Mouse (Mus musculus) midbrain, embryonic 10.5 days (tissue): ENCODE measurements around the gene Pou3f3. TPM values are rescaled to one million over a fixed set of nuclear protein-coding genes. Genes with fewer than 3 reads are reported as not detected.

Experiments
- DNase-seq: peaks from one replicate; pipeline ENCODE4 v3.0.0-alpha.2; 2017; ENCODE audit warnings: low spot score
- H3K27ac ChIP-seq: fragments of 300-500 bp; sonication (generic); replicated peaks from 2 replicates; pipeline ENCODE4 v1.5.1; 2016; ENCODE audit warnings: mild to moderate bottlenecking
- H3K27me3 ChIP-seq: fragments of 300-500 bp; sonication (generic); 2 replicates; pipeline ENCODE4 v1.6.1; 2016; ENCODE audit warnings: low read depth, mild to moderate bottlenecking; ENCODE audit not compliant: poor library complexity, severe bottlenecking
- H3K36me3 ChIP-seq: fragments of 300-500 bp; sonication (generic); 2 replicates; pipeline ENCODE4 v1.6.1; 2016; ENCODE audit warnings: mild to moderate bottlenecking, moderate library complexity
- H3K4me1 ChIP-seq: fragments of 300-500 bp; sonication (generic); 2 replicates; pipeline ENCODE4 v1.6.1; 2016
- H3K4me3 ChIP-seq: fragments of 300-500 bp; sonication (generic); 2 replicates; pipeline ENCODE4 v1.5.1; 2016; ENCODE audit warnings: mild to moderate bottlenecking, moderate library complexity
- H3K9me3 ChIP-seq: fragments of 300-500 bp; sonication (generic); replicated peaks from 2 replicates; pipeline ENCODE4 v1.6.1; 2016; ENCODE audit warnings: mild to moderate bottlenecking
- WGBS: fragments of 180-500 bp; shearing (Covaris S2); methylation state at CpG from one replicate; pipeline ENCODE4 v1.1.7; 2016; 5-methylcytosine and 5-hydroxymethylcytosine counted together
- polyA plus RNA-seq: library from polyadenylated mRNA; unstranded; fragments of >200 nt; fragmentation: Nextera tagmentation; extraction: Ambion mirVana; gene quantifications from 2 replicates; pipeline ENCODE4 v1.2.1, GENCODE M21; 2016

The Pou3f3 gene
- polyA plus RNA-seq, 1 experiment from 2014 or later, result 18.2 TPM

- no peaks in the 10 kb centered on the region for H3K36me3 ChIP-seq
- no peaks in the 10 kb centered on the region for H3K9me3 ChIP-seq
- H3K27me3 ChIP-seq, result peaks cover 35% of the 10 kb centered on the region
- 24% methylated on average over 5 of the region's 5 CpGs for WGBS
- H3K4me1 ChIP-seq, result peaks cover 18% of the 10 kb centered on the region
- no peak overlapping the region for H3K4me3 ChIP-seq
- H3K27ac ChIP-seq, result peak overlapping the region; percentile 34; the same call in 1 of the 2 replicates
- no peak for DNase-seq
These were observed 23.0 kb downstream of the Pou3f3 start for GRCm38 (mm10) chr1:42718549-42718948.

GRCm38 (mm10) chr1:42721353-42721752 is 25.8 kb downstream of the Pou3f3 start:
- DNase-seq, result no peak
- Histone ChIP-seq H3K9me3 (no peaks in the 10 kb centered on the region), H3K4me3 (no peak overlapping the region), H3K36me3 (no peaks in the 10 kb centered on the region), H3K27ac (no peak overlapping the region), H3K27me3 (peaks cover 18% of the 10 kb centered on the region), H3K4me1 (peaks cover 6% of the 10 kb centered on the region)
- WGBS, result 84% methylated on average over 5 of the region's 5 CpGs

- Histone ChIP-seq H3K27ac (no peak overlapping the region), H3K27me3 (peaks cover 10% of the 10 kb centered on the region; the same call in 1 of the 2 replicates), H3K4me3 (no peak overlapping the region), H3K4me1 (peaks cover under 1% of the 10 kb centered on the region; the same call in 1 of the 2 replicates), H3K9me3 (no peaks in the 10 kb centered on the region), H3K36me3 (no peaks in the 10 kb centered on the region)
- WGBS, result 89% methylated on average over 1 of the region's 1 CpGs
- DNase-seq, result no peak
These were observed 28.3 kb downstream of the Pou3f3 start for GRCm38 (mm10) chr1:42723769-42724300.

- Histone ChIP-seq H3K27me3 (no peaks in the 10 kb centered on the region), H3K9me3 (no peaks in the 10 kb centered on the region), H3K4me3 (no peak overlapping the region), H3K36me3 (no peaks in the 10 kb centered on the region), H3K27ac (no peak overlapping the region), H3K4me1 (no peaks in the 10 kb centered on the region)
- 89% methylated on average over 2 of the region's 2 CpGs for WGBS
- no peak for DNase-seq
These were observed 29.3 kb downstream of the Pou3f3 start for GRCm38 (mm10) chr1:42724881-42725280.

GRCm38 (mm10) chr1:42727161-42727560 is 31.6 kb downstream of the Pou3f3 start:
- Histone ChIP-seq H3K27me3 (no peaks in the 10 kb centered on the region), H3K9me3 (no peaks in the 10 kb centered on the region), H3K27ac (no peak overlapping the region), H3K36me3 (no peaks in the 10 kb centered on the region), H3K4me1 (no peaks in the 10 kb centered on the region), H3K4me3 (no peak overlapping the region)
- DNase-seq, result no peak
- WGBS, result 88% methylated on average over 5 of the region's 5 CpGs

- Histone ChIP-seq H3K27ac (no peak overlapping the region), H3K36me3 (no peaks in the 10 kb centered on the region), H3K27me3 (no peaks in the 10 kb centered on the region), H3K9me3 (no peaks in the 10 kb centered on the region), H3K4me1 (no peaks in the 10 kb centered on the region), H3K4me3 (no peak overlapping the region)
- 91% methylated on average over 7 of the region's 7 CpGs for WGBS
- no peak for DNase-seq
These were observed 32.1 kb downstream of the Pou3f3 start for GRCm38 (mm10) chr1:42727676-42728075.

- DNase-seq, result peak; percentile 16
- H3K36me3 ChIP-seq, result no peaks in the 10 kb centered on the region
- H3K4me3 ChIP-seq, result no peak overlapping the region
- no peak overlapping the region for H3K27ac ChIP-seq
- 78% methylated on average over 16 of the region's 16 CpGs for WGBS
- H3K9me3 ChIP-seq, result no peaks in the 10 kb centered on the region
- no peaks in the 10 kb centered on the region for H3K27me3 ChIP-seq
- H3K4me1 ChIP-seq, result peaks cover 8% of the 10 kb centered on the region
These were observed 46.0 kb downstream of the Pou3f3 start for GRCm38 (mm10) chr1:42741383-42742241.

GRCm38 (mm10) chr1:42742242-42742560 is 46.6 kb downstream of the Pou3f3 start:
- Histone ChIP-seq H3K36me3 (no peaks in the 10 kb centered on the region), H3K4me3 (no peak overlapping the region), H3K27me3 (no peaks in the 10 kb centered on the region), H3K27ac (no peak overlapping the region), H3K9me3 (no peaks in the 10 kb centered on the region), H3K4me1 (peaks cover 8% of the 10 kb centered on the region)
- 87% methylated on average over 4 of the region's 4 CpGs for WGBS
- no peak for DNase-seq

GRCm38 (mm10) chr1:42745047-42745446 is 49.5 kb downstream of the Pou3f3 start:
- Histone ChIP-seq H3K9me3 (no peaks in the 10 kb centered on the region), H3K27ac (no peak overlapping the region), H3K4me3 (no peak overlapping the region), H3K27me3 (no peaks in the 10 kb centered on the region), H3K36me3 (no peaks in the 10 kb centered on the region), H3K4me1 (peaks cover 8% of the 10 kb centered on the region)
- WGBS, result 81% methylated on average over 3 of the region's 3 CpGs
- no peak for DNase-seq

GRCm38 (mm10) chr1:42749536-42750292 is 54.1 kb downstream of the Pou3f3 start:
- H3K9me3 ChIP-seq, result no peaks in the 10 kb centered on the region
- no peak for DNase-seq
- H3K27me3 ChIP-seq, result no peaks in the 10 kb centered on the region
- H3K4me1 ChIP-seq, result no peaks in the 10 kb centered on the region
- WGBS, result 90% methylated on average over 6 of the region's 6 CpGs
- H3K27ac ChIP-seq, result no peak overlapping the region
- H3K4me3 ChIP-seq, result no peak overlapping the region
- H3K36me3 ChIP-seq, result no peaks in the 10 kb centered on the region
